Mouse (Mus musculus) heart, postnatal 0 days (tissue): ENCODE measurements around the gene Sparcl1.

Experiments
- CTCF ChIP-seq: IDR thresholded peaks from 2 replicates; pipeline ENCODE4 v1.5.1; 2016; ENCODE audit warnings: antibody characterized with exemption, control low read depth, low read depth
- EP300 ChIP-seq: IDR thresholded peaks from 2 replicates; pipeline ENCODE4 v1.6.1; 2016; ENCODE audit warnings: antibody characterized with exemption, low read depth

GRCm38 (mm10) chr5:104071048-104071447 lies 42.5 kb downstream of the Sparcl1 start:
- no peak for TF ChIP-seq CTCF
- TF ChIP-seq EP300: no peak
